Mouse (Mus musculus): ENCODE results near the gene Maff.
A peak's percentile ranks its signal among the peaks of the same experiment; 100 is the strongest.

The Maff gene

GRCm38 (mm10) chr15:79346051-79346793 is at the start of gene Maff:
Gene Maff (plus strand): TSS chr15:79346621.
- no peak for DNase-seq (ENCODE audit: low read depth, low spot score)

- DNase-seq (ENCODE audit: low read depth, low spot score): no peak
Measured at GRCm38 (mm10) chr15:79298553-79298952, 47.9 kb upstream of the Maff start.

GRCm38 (mm10) chr15:79299563-79300155 is 46.8 kb upstream of the Maff start:
- no peak for DNase-seq (ENCODE audit: low read depth, low spot score)

GRCm38 (mm10) chr15:79303725-79304124 is 42.7 kb upstream of the Maff start:
- no peak for DNase-seq (ENCODE audit: low read depth, low spot score)

- DNase-seq (ENCODE audit: low read depth, low spot score): no peak
Measured at GRCm38 (mm10) chr15:79304832-79305231, 41.6 kb upstream of the Maff start.

GRCm38 (mm10) chr15:79306043-79306637 is 40.3 kb upstream of the Maff start:
- DNase-seq (ENCODE audit: low read depth, low spot score): no peak

- no peak for DNase-seq (ENCODE audit: low read depth, low spot score)
Measured at GRCm38 (mm10) chr15:79307861-79308260, 38.6 kb upstream of the Maff start.

GRCm38 (mm10) chr15:79313848-79314369 is 32.5 kb upstream of the Maff start:
- DNase-seq (ENCODE audit: low read depth, low spot score): no peak

- no peak for DNase-seq (ENCODE audit: low read depth, low spot score)
Measured at GRCm38 (mm10) chr15:79321733-79322190, 24.7 kb upstream of the Maff start.

GRCm38 (mm10) chr15:79322281-79322990 is 24.0 kb upstream of the Maff start:
- no peak for DNase-seq (ENCODE audit: low read depth, low spot score)

GRCm38 (mm10) chr15:79322991-79323790 is 23.2 kb upstream of the Maff start:
- DNase-seq (ENCODE audit: low read depth, low spot score): no peak

- DNase-seq (ENCODE audit: low read depth, low spot score): no peak
Measured at GRCm38 (mm10) chr15:79323791-79324155, 22.6 kb upstream of the Maff start.

- no peak for DNase-seq (ENCODE audit: low read depth, low spot score)
Measured at GRCm38 (mm10) chr15:79324373-79324772, 22.0 kb upstream of the Maff start.

GRCm38 (mm10) chr15:79325742-79326141 is 20.7 kb upstream of the Maff start:
- DNase-seq (ENCODE audit: low read depth, low spot score): no peak

- DNase-seq (ENCODE audit: low read depth, low spot score): no peak
Measured at GRCm38 (mm10) chr15:79326264-79326663, 20.2 kb upstream of the Maff start.

GRCm38 (mm10) chr15:79326971-79327961 is 19.2 kb upstream of the Maff start:
- no peak for DNase-seq (ENCODE audit: low read depth, low spot score)

GRCm38 (mm10) chr15:79328058-79328938 is 18.1 kb upstream of the Maff start, which contains the start of gene Pla2g6:
Gene Pla2g6 (minus strand): TSS chr15:79328390.
- DNase-seq (ENCODE audit: low read depth, low spot score): peak; percentile 99

GRCm38 (mm10) chr15:79328939-79329275 is 17.5 kb upstream of the Maff start:
- no peak for DNase-seq (ENCODE audit: low read depth, low spot score)
